Mouse (Mus musculus): ENCODE data around the gene Il4.
"Not testable (repeated sequence)": the region's sequence is repeated elsewhere in the genome, so short reads cannot be mapped to it uniquely, and the experiment has no call there.

Il4 gene

GRCm38 (mm10) chr11:53567224-53568014 lies 51.0 kb downstream of the Il4 start, which contains the start of gene Kif3a:
Gene Kif3a (plus strand): TSS chr11:53567379.
- in situ Hi-C loops (cut with MboI; ENCODE audit: low sequenced_read_pairs) = no loop called here

GRCm38 (mm10) chr11:53566646-53567045 lies 51.8 kb downstream of the Il4 start:
- in situ Hi-C loops (cut with MboI; ENCODE audit: low sequenced_read_pairs) = no loop called here

GRCm38 (mm10) chr11:53561986-53562385 lies 56.5 kb downstream of the Il4 start:
- in situ Hi-C loops (cut with MboI; ENCODE audit: low sequenced_read_pairs) = no loop called here

GRCm38 (mm10) chr11:53559980-53560379 lies 58.5 kb downstream of the Il4 start:
- in situ Hi-C loops (cut with MboI; ENCODE audit: low sequenced_read_pairs) = not testable (repeated sequence)

- in situ Hi-C loops (cut with MboI; ENCODE audit: low sequenced_read_pairs) = not testable (repeated sequence)
These were observed 60.5 kb downstream of the Il4 start for GRCm38 (mm10) chr11:53557992-53558391.

- in situ Hi-C loops (cut with MboI; ENCODE audit: low sequenced_read_pairs) = not testable (repeated sequence)
These were observed 61.9 kb downstream of the Il4 start for GRCm38 (mm10) chr11:53556529-53556928.
